Mouse (Mus musculus) spleen, adult 2 months (tissue): ENCODE measurements at regions not wholly inside any gene's neighbourhood (a gene's known extent, or its start where the extent isn't known, plus 50 kb on each side); places are given as distances from the start of the nearest gene placed in this dataset.

Experiments
- CTCF ChIP-seq: fragments of 200-500 bp; IDR thresholded peaks from 2 replicates; pipeline ENCODE4 v1.5.1; 2011; ENCODE audit warnings: mild to moderate bottlenecking, inconsistent platforms; ENCODE audit not compliant: insufficient read depth, insufficient read length, insufficient replicate concordance; ENCODE audit errors: extremely low read depth
- POLR2A ChIP-seq: fragments of 200-500 bp; IDR thresholded peaks from 2 replicates; pipeline ENCODE4 v1.6.1; 2011; ENCODE audit warnings: low read depth, low read length, inconsistent platforms

DNA sequence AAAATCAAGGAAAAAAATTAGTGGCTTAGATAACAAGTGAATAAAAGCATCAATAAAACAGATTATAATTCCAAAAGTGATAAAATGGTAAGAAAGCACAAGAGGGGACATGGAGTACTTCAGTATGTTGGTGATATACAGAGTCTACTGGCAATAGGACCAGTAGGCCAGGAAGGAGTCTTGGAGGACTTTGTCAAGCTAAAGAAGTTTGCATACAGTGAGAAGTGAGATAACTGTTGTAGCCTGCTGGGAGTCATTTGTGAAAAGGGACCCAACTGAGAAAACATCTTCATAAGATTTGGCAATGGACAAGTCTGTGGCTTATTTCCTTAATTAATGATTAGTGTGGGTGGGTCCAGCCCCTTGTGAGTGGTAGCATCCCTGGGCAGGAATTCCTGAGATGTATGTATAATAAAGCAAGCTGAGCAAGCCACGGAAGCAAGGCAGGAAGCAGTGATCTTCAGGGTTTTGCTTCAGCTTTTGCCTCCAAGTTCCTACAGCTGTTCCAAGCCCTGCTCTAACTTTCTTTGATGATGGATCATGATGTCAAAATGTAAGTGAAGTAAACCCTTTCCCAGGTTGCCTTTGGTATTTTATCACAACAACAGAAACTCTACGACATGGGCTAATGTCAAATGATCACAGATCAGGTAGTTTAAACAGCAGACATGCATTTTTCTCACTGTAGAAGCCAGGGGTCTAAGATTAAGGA, 314.5 kb upstream of the Trib2 start:
- TF ChIP-seq CTCF (no peak), POLR2A (no peak)
